Mouse (Mus musculus): ENCODE results near the gene Gchfr. TPM values are rescaled to one million over a fixed set of nuclear protein-coding genes. Genes with fewer than 3 reads are reported as not detected.

The Gchfr gene
- total and polyA plus RNA-seq, 3 experiments: 1.1 to 18.2 (median 1.8) TPM

- TF ChIP-seq JUN (IDR thresholded peaks at IDR 0.05; ENCODE audit: insufficient read depth, low read depth, low read length) (no peak), PAX5 (IDR thresholded peaks at IDR 0.05; ENCODE audit: low read length) (no peak), EP300 (IDR thresholded peaks at IDR 0.05; ENCODE audit: low read length) (no peak), TBP (conservative IDR thresholded peaks at IDR 0.05; ENCODE audit: low read depth, low read length) (no peak), ZNF384 (IDR thresholded peaks at IDR 0.05; ENCODE audit: low read depth, low read length) (no peak), NELFE (IDR thresholded peaks at IDR 0.05; ENCODE audit: low read depth, low read length) (no peak), USF2 (conservative IDR thresholded peaks at IDR 0.05; ENCODE audit: low read depth, low read length) (no peak), SIN3A (IDR thresholded peaks at IDR 0.05; ENCODE audit: low read length) (no peak; the same call in 1 of the 2 replicates), MAX (IDR thresholded peaks at IDR 0.05; ENCODE audit: low read length) (no peak), ETS1 (conservative IDR thresholded peaks at IDR 0.05; ENCODE audit: low read depth, low read length) (peak; percentile 30; the same call in 1 of the 2 replicates)
Measured at GRCm38 (mm10) chr2:119175614-119176013, 8.0 kb downstream of the Gchfr start (continued).

GRCm38 (mm10) chr2:119176761-119177160 is 9.2 kb downstream of the Gchfr start:
- dilution Hi-C loops (cut with MboI; ENCODE audit: extremely low pct_ligation_motif_present, extremely low pct_unique_long_range_greater_than_20kb, low sequenced_read_pairs): no loop called here
- H3K4me2 ChIP-seq (ENCODE audit: insufficient read depth, low read depth, poor library complexity, severe bottlenecking): peak overlapping the region; percentile 85

More at GRCm38 (mm10) chr2:119176761-119177160, 9.2 kb downstream of the Gchfr start:
- Histone ChIP-seq H3K27ac (ENCODE audit: insufficient read depth, low read depth) (peak overlapping the region; percentile 81), H3K9me3 (replicated peaks; ENCODE audit: low read length) (peaks cover 5% of the 10 kb centered on the region), H3K9ac (ENCODE audit: insufficient read depth, low read depth) (0 out of 2 replicates have a peak overlapping the region, but pooled peaks have one; percentile 62), H3K4me3 (replicated peaks in 1 of 3; ENCODE audit: low read depth in 2 of 3, low read length in 2 of 3, poor library complexity in 1 of 3) (peak overlapping the region; percentile 20 to 54 (median 29)), H3K27me3 (replicated peaks) (no peaks in the 10 kb centered on the region), H3K79me2 (replicated peaks; ENCODE audit: control insufficient read depth, extremely low read depth, insufficient read depth, poor library complexity, severe bottlenecking) (no peaks in the 10 kb centered on the region; the same call in 1 of the 2 replicates), H3K4me1 (ENCODE audit: control insufficient read depth in 1 of 2, insufficient read depth in 2 of 2) (peaks cover 34 to 78% of the 10 kb centered on the region in 2 experiments), H3K36me3 (replicated peaks in 1 of 2; ENCODE audit: control insufficient read depth in 1 of 2, insufficient read depth in 1 of 2, low read length in 1 of 2) (peaks cover 19 to 39% of the 10 kb centered on the region in 2 experiments)
- in situ Hi-C loops (cut with MboI; ENCODE audit: low pct_ligation_motif_present, low pct_unique_long_range_greater_than_20kb, low sequenced_read_pairs): loop anchor here (25.0 kb wide), 2 partner anchors 289 to 414 kb away; partner anchors contain the start of genes Ccdc9b and Phgr1
- TF ChIP-seq SMC3 (IDR thresholded peaks at IDR 0.05; ENCODE audit: low read depth, low read length) (peak; percentile 13; the same call in 1 of the 2 replicates), JUND (conservative IDR thresholded peaks at IDR 0.05; ENCODE audit: low read depth, low read length) (no peak), MEF2A (IDR thresholded peaks at IDR 0.05; ENCODE audit: borderline replicate concordance, low read depth, low read length) (no peak), NRF1 (IDR thresholded peaks at IDR 0.05; ENCODE audit: low read depth, low read length) (no peak), BHLHE40 (IDR thresholded peaks at IDR 0.05; ENCODE audit: low read depth, low read length) (no peak), SIN3A (IDR thresholded peaks at IDR 0.05; ENCODE audit: low read length) (no peak; the same call in 1 of the 2 replicates), GABPA (IDR thresholded peaks at IDR 0.05; ENCODE audit: insufficient replicate concordance, low read depth, low read length) (no peak), RCOR1 (conservative IDR thresholded peaks at IDR 0.05; ENCODE audit: low read depth, low read length) (0 out of 2 replicates have a peak, but pooled peaks have one; percentile 2), ELF1 (IDR thresholded peaks at IDR 0.05; ENCODE audit: low read depth, low read length) (no peak), POLR2A (IDR thresholded peaks at IDR 0.05; ENCODE audit: low read depth, low read length) (no peak), NELFE (IDR thresholded peaks at IDR 0.05; ENCODE audit: low read depth, low read length) (no peak), ZC3H11A (IDR thresholded peaks at IDR 0.05; ENCODE audit: low read depth, low read length) (no peak), HCFC1 (IDR thresholded peaks at IDR 0.05; ENCODE audit: low read depth, low read length) (no peak), CHD2 (IDR thresholded peaks at IDR 0.05; ENCODE audit: low read length) (no peak), MYC (IDR thresholded peaks at IDR 0.05; ENCODE audit: low read depth, low read length) (0 out of 2 replicates have a peak, but pooled peaks have one; percentile 13), RAD21 (IDR thresholded peaks at IDR 0.05; ENCODE audit: low read depth, low read length) (no peak; the same call in 1 of the 2 replicates), PAX5 (IDR thresholded peaks at IDR 0.05; ENCODE audit: low read length) (no peak), CTCF (conservative IDR thresholded peaks at IDR 0.05 in 1 of 2, IDR thresholded peaks at IDR 0.05 in 1 of 2; ENCODE audit: low read depth in 2 of 2, low read length in 2 of 2) (peak in 1 of 2 experiments; percentile 53; a peak in 2 of 4 replicates), UBTF (IDR thresholded peaks at IDR 0.05; ENCODE audit: low read depth, low read length) (no peak), ZKSCAN1 (IDR thresholded peaks at IDR 0.05; ENCODE audit: borderline replicate concordance, low read depth, low read length) (no peak), CHD1 (IDR thresholded peaks at IDR 0.05; ENCODE audit: low read depth, low read length) (no peak; the same call in 1 of the 2 replicates), KAT2A (IDR thresholded peaks at IDR 0.05; ENCODE audit: insufficient replicate concordance, low read length) (no peak), EP300 (IDR thresholded peaks at IDR 0.05; ENCODE audit: low read length) (no peak)
- DNase-seq (ENCODE audit: extremely low read depth): no peak
